Mouse (Mus musculus) stomach, postnatal 0 days (tissue): ENCODE results near the gene Nuak1. TPM values are rescaled to one million over a fixed set of nuclear protein-coding genes. Genes with fewer than 3 reads are reported as not detected.

ENCODE experiments used
- ATAC-seq: fragments of 200-750 bp; cut with Nextera tagmentation; 2 replicates; pipeline ENCODE4 v1.8.0; 2017; ENCODE audit not compliant: low FRiP score, low TSS enrichment
- DNase-seq: peaks from one replicate; pipeline ENCODE4 v3.0.0-alpha.2; 2016; ENCODE audit warnings: low spot score
- H3K27ac ChIP-seq: fragments of 300-500 bp; sonication (generic); replicated peaks from 2 replicates; pipeline ENCODE4 v1.5.1; 2014; ENCODE audit warnings: mild to moderate bottlenecking, control low read depth
- H3K27me3 ChIP-seq: fragments of 300-500 bp; sonication (generic); 2 replicates; pipeline ENCODE4 v1.6.1; 2014; ENCODE audit warnings: low read length; ENCODE audit not compliant: control insufficient read depth, insufficient read depth
- H3K36me3 ChIP-seq: fragments of 300-500 bp; sonication (generic); 2 replicates; pipeline ENCODE4 v1.6.1; 2014; ENCODE audit warnings: low read length, mixed read lengths; ENCODE audit not compliant: control insufficient read depth, insufficient read depth
- H3K4me1 ChIP-seq: fragments of 300-500 bp; sonication (generic); replicated peaks from 2 replicates; pipeline ENCODE4 v1.6.1; 2014; ENCODE audit warnings: antibody characterized with exemption; ENCODE audit not compliant: control insufficient read depth, insufficient read depth
- H3K4me2 ChIP-seq: fragments of 300-500 bp; sonication (generic); replicated peaks from 2 replicates; pipeline ENCODE4 v1.6.1; 2014; ENCODE audit warnings: low read depth, mild to moderate bottlenecking, control low read depth, moderate library complexity
- H3K4me3 ChIP-seq: fragments of 300-500 bp; sonication (generic); 2 replicates; pipeline ENCODE4 v1.5.1; 2014; ENCODE audit warnings: low read depth, low read length, control low read depth
- H3K9ac ChIP-seq: fragments of 300-500 bp; sonication (generic); 2 replicates; pipeline ENCODE4 v1.6.1; 2014; ENCODE audit warnings: mild to moderate bottlenecking, low read length, control low read depth, mixed read lengths
- H3K9me3 ChIP-seq: fragments of 300-500 bp; sonication (generic); 2 replicates; pipeline ENCODE4 v1.6.1; 2016; ENCODE audit warnings: low read length; ENCODE audit not compliant: control insufficient read depth
- CTCF ChIP-seq: IDR thresholded peaks from 2 replicates; pipeline ENCODE4 v1.5.1; 2016; ENCODE audit warnings: antibody characterized with exemption, low read depth, mild to moderate bottlenecking, moderate library complexity
- EP300 ChIP-seq: optimal IDR thresholded peaks from 2 replicates; pipeline ENCODE3; 2016; ENCODE audit warnings: antibody characterized with exemption
- WGBS: fragments of 180-500 bp; shearing (Covaris S2); extraction: QIAGEN DNeasy Blood & Tissue Kit; methylation state at CpG from one replicate; pipeline ENCODE4 v1.1.7; 2014; 5-methylcytosine and 5-hydroxymethylcytosine counted together
- polyA plus RNA-seq: library from polyadenylated mRNA; unstranded; fragments of >200 nt; fragmentation: Nextera tagmentation; extraction: Ambion mirVana; gene quantifications from 2 replicates; pipeline ENCODE4 v1.2.1, GENCODE M21; 2015

Gene Nuak1
- polyA plus RNA-seq, 1 experiment from 2014 or later, result 0.40 TPM

- Histone ChIP-seq H3K27ac (no peak overlapping the region), H3K9me3 (no peaks in the 10 kb centered on the region), H3K9ac (no peak overlapping the region), H3K4me1 (no peaks in the 10 kb centered on the region), H3K4me2 (no peak overlapping the region), H3K27me3 (no peaks in the 10 kb centered on the region), H3K36me3 (no peaks in the 10 kb centered on the region), H3K4me3 (no peak overlapping the region)
- no peak for TF ChIP-seq CTCF
- TF ChIP-seq EP300, result no peak
- WGBS, result 61% methylated on average over 5 of the region's 5 CpGs
- ATAC-seq (no peak), DNase-seq (no peak)
Observed at GRCm38 (mm10) chr10:84481327-84481671, 40.9 kb upstream of the Nuak1 start.

- Histone ChIP-seq H3K9ac (no peak overlapping the region), H3K36me3 (no peaks in the 10 kb centered on the region), H3K4me3 (no peak overlapping the region), H3K27ac (0 out of 2 replicates have a peak overlapping the region, but pooled peaks have one; percentile 13), H3K27me3 (no peaks in the 10 kb centered on the region), H3K9me3 (no peaks in the 10 kb centered on the region), H3K4me1 (no peaks in the 10 kb centered on the region), H3K4me2 (no peak overlapping the region)
- DNase-seq, result no peak
- TF ChIP-seq EP300 (no peak), CTCF (no peak)
- 60% methylated on average over 8 of the region's 8 CpGs for WGBS
- no peak for ATAC-seq
Observed at GRCm38 (mm10) chr10:84480667-84481326, 40.4 kb upstream of the Nuak1 start.

GRCm38 (mm10) chr10:84480146-84480545 is 39.7 kb upstream of the Nuak1 start:
- no peaks in the 10 kb centered on the region for H3K9me3 ChIP-seq
- no peak overlapping the region for H3K4me3 ChIP-seq
- no peak overlapping the region for H3K9ac ChIP-seq
- H3K4me2 ChIP-seq, result no peak overlapping the region
- WGBS, result 86% methylated on average over 4 of the region's 4 CpGs
- no peak overlapping the region for H3K27ac ChIP-seq
- TF ChIP-seq CTCF (no peak), EP300 (no peak)
- no peaks in the 10 kb centered on the region for H3K27me3 ChIP-seq
- H3K4me1 ChIP-seq, result no peaks in the 10 kb centered on the region
- DNase-seq (no peak), ATAC-seq (no peak)
- H3K36me3 ChIP-seq, result no peaks in the 10 kb centered on the region

- no peaks in the 10 kb centered on the region for H3K36me3 ChIP-seq
- DNase-seq, result no peak
- no peak overlapping the region for H3K27ac ChIP-seq
- no peaks in the 10 kb centered on the region for H3K9me3 ChIP-seq
- no peaks in the 10 kb centered on the region for H3K4me1 ChIP-seq
- no peak overlapping the region for H3K4me3 ChIP-seq
- ATAC-seq, result peak; percentile 41
- WGBS, result 22% methylated on average over 3 of the region's 3 CpGs
- no peak overlapping the region for H3K9ac ChIP-seq
- H3K4me2 ChIP-seq, result no peak overlapping the region
- TF ChIP-seq EP300 (no peak), CTCF (no peak)
- H3K27me3 ChIP-seq, result no peaks in the 10 kb centered on the region
Observed at GRCm38 (mm10) chr10:84477613-84478076, 37.2 kb upstream of the Nuak1 start.

- Histone ChIP-seq H3K27ac (no peak overlapping the region), H3K4me3 (no peak overlapping the region), H3K36me3 (no peaks in the 10 kb centered on the region), H3K9ac (no peak overlapping the region), H3K9me3 (no peaks in the 10 kb centered on the region), H3K4me2 (no peak overlapping the region), H3K27me3 (no peaks in the 10 kb centered on the region), H3K4me1 (no peaks in the 10 kb centered on the region)
- DNase-seq (no peak), ATAC-seq (no peak)
- TF ChIP-seq EP300 (no peak), CTCF (no peak)
- 57% methylated on average over 4 of the region's 4 CpGs for WGBS
Observed at GRCm38 (mm10) chr10:84477045-84477612, 36.7 kb upstream of the Nuak1 start.

GRCm38 (mm10) chr10:84467555-84468164 is 27.3 kb upstream of the Nuak1 start:
- Histone ChIP-seq H3K4me2 (no peak overlapping the region), H3K36me3 (no peaks in the 10 kb centered on the region), H3K27ac (no peak overlapping the region), H3K4me3 (no peak overlapping the region), H3K4me1 (no peaks in the 10 kb centered on the region), H3K9me3 (no peaks in the 10 kb centered on the region), H3K27me3 (no peaks in the 10 kb centered on the region), H3K9ac (no peak overlapping the region)
- ATAC-seq, result no peak
- no peak for TF ChIP-seq CTCF
- no peak for TF ChIP-seq EP300
- WGBS, result 40% methylated on average over 6 of the region's 6 CpGs
- no peak for DNase-seq
